Mouse (Mus musculus): ENCODE measurements around the gene Tnfaip8l1. TPM values are rescaled to one million over a fixed set of nuclear protein-coding genes. Genes with fewer than 3 reads are reported as not detected.

Tnfaip8l1 gene
- total RNA-seq (2017) = 0.39 to 0.43 TPM in 2 of 3 replicates, not detected in the other

- ATAC-seq (replicated peaks; ENCODE audit: insufficient number of reproducible peaks, low FRiP score, low TSS enrichment, poor library complexity, severe bottlenecking) = peak; percentile 96
Measured at GRCm38 (mm10) chr17:56162231-56162774, at the start of gene Tnfaip8l1. Tnfaip8l1 (plus strand) TSS chr17:56162477.

DNA sequence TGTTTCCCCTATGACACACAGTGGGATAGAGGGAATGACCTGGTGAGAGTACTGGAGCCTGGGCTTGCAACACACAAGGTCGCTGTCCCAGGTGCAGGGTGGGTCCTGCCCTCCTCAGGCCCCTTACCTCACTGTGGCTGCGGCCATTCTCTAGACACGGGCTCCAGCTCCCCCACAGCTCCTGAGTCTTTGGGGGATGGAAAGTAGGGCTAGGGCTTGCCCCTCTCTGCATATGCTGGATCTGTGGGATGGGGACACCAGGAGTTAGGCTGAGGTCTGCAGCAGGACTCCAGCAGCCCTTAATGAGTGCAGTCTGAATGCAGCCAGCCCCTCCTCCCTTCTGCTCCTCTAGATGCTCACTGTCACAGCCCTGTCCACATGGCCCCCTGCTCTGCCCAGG, 49.5 kb upstream of the Tnfaip8l1 start:
- no peak for ATAC-seq (replicated peaks; ENCODE audit: insufficient number of reproducible peaks, low FRiP score, low TSS enrichment, poor library complexity, severe bottlenecking)

- no peak for ATAC-seq (replicated peaks; ENCODE audit: insufficient number of reproducible peaks, low FRiP score, low TSS enrichment, poor library complexity, severe bottlenecking)
Measured at GRCm38 (mm10) chr17:56116193-56116592, 46.1 kb upstream of the Tnfaip8l1 start.

- no peak for ATAC-seq (replicated peaks; ENCODE audit: insufficient number of reproducible peaks, low FRiP score, low TSS enrichment, poor library complexity, severe bottlenecking)
Measured at GRCm38 (mm10) chr17:56117251-56117710, 45.0 kb upstream of the Tnfaip8l1 start, which contains the start of gene Plin5. Plin5 (minus strand) TSS chr17:56117596.

GRCm38 (mm10) chr17:56119431-56119830, 42.8 kb upstream of the Tnfaip8l1 start:
- ATAC-seq (replicated peaks; ENCODE audit: insufficient number of reproducible peaks, low FRiP score, low TSS enrichment, poor library complexity, severe bottlenecking) = no peak

DNA sequence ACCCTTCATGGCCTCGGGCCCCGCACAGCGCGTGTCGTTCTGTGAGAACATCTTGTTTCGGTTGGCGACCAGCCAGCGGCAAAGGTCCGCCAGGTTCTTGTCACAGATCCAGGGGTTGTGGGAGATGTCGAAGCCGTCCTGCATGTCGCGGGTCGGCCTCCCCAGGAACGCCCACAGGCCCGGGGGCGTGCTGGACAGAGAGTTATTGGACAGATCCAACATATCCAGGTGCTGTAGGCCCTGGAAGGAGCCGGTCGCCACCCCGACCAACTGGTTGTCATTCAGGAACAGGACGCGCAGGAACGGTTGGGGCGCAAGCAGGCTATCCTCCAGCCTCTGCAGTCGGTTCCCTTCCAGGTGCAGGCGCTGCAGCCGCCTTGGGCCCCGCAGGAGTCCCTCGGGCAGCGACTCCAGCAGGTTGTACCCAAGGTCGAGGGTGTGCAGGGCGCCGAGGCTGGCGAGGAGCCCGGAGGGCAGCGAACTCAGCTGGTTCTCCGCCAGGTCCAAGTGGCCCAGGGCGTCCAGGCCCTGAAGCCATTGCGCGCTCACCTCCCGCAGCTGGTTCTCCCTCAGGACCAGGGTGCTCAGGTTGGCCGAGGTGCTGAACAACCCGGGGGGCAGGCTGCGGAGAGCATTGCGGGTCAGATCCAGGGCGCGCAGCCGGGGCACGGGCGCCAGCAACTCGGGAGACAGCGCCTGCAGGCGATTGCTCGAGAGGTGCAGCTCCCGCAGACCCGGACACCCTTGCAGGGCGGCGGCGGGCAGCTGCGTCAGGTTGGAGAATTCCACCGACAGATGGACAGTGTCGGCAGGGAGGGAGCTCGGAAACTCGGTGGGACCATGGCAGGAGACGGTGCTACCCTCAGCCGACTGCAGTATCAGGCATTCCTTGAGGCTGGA, 42.0 kb upstream of the Tnfaip8l1 start:
- no peak for ATAC-seq (replicated peaks; ENCODE audit: insufficient number of reproducible peaks, low FRiP score, low TSS enrichment, poor library complexity, severe bottlenecking)

GRCm38 (mm10) chr17:56121826-56122225, 40.5 kb upstream of the Tnfaip8l1 start, which contains the start of gene Lrg1:
Lrg1 (minus strand) TSS chr17:56122001.
- no peak for ATAC-seq (replicated peaks; ENCODE audit: insufficient number of reproducible peaks, low FRiP score, low TSS enrichment, poor library complexity, severe bottlenecking)

DNA sequence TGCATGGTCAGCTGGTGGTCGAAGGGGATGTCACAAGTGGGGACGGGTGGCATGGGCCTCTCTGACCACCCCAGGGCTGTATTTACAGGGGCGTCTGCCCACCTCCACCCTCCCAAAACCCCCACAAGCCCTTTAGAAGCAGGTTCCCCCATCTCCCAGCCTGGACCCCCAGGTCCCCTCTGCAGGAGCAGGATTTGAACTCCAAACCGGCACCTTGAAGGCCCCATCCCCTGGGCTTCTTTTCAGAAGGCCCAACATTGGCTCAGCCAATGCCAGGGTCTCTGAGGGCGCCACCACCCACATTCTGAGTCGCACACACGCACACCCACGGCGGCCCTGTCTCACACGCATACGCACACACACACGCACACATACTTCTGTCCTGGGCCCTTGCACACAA, 39.1 kb upstream of the Tnfaip8l1 start:
- ATAC-seq (replicated peaks; ENCODE audit: insufficient number of reproducible peaks, low FRiP score, low TSS enrichment, poor library complexity, severe bottlenecking) = no peak

GRCm38 (mm10) chr17:56123681-56124340, 38.5 kb upstream of the Tnfaip8l1 start:
- ATAC-seq (replicated peaks; ENCODE audit: insufficient number of reproducible peaks, low FRiP score, low TSS enrichment, poor library complexity, severe bottlenecking) = no peak

- 0 out of 2 replicates have a peak, but pooled peaks have one; percentile 23 for ATAC-seq (replicated peaks; ENCODE audit: insufficient number of reproducible peaks, low FRiP score, low TSS enrichment, poor library complexity, severe bottlenecking)
Measured at GRCm38 (mm10) chr17:56124377-56125275, 37.7 kb upstream of the Tnfaip8l1 start.

DNA sequence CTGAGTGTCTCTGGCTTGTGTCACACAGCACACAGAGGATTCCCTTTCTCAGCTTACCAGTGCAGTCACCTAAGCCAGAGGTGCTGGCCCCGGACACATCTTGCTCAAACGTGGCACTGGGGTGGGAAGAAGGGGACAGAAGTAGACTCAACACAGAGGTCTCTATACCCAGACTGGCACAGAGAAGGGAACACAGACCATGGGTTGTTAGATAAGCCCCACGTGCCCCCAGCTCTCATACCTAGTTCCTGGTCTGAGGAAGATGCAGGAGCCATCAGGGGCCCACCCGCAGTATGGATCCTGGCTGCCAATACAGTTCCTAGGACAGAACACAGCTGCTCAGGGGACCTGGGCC, 37.0 kb upstream of the Tnfaip8l1 start:
- ATAC-seq (replicated peaks; ENCODE audit: insufficient number of reproducible peaks, low FRiP score, low TSS enrichment, poor library complexity, severe bottlenecking) = no peak

- ATAC-seq (replicated peaks; ENCODE audit: insufficient number of reproducible peaks, low FRiP score, low TSS enrichment, poor library complexity, severe bottlenecking) = no peak
Measured at GRCm38 (mm10) chr17:56126175-56126574, 36.1 kb upstream of the Tnfaip8l1 start.

DNA sequence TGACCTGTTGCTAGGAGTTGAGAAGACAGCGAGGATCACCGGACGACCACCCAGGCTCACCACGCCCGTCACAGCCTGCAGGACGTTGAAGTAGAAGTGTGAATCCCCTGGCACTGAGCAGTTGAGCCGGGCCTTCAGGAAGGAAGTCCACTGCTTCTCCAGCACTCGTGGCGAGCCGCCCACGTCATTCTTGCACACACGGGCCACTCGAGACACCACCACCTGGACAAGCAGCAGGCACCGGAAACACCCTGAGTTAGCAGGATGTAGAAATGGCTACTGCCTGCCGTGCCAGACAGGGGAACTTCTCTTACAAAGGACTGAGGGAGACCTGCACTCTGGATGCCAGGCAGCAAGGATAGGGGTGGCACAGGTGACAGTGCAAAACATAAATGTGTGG, 34.0 kb upstream of the Tnfaip8l1 start:
- ATAC-seq (replicated peaks; ENCODE audit: insufficient number of reproducible peaks, low FRiP score, low TSS enrichment, poor library complexity, severe bottlenecking) = no peak

DNA sequence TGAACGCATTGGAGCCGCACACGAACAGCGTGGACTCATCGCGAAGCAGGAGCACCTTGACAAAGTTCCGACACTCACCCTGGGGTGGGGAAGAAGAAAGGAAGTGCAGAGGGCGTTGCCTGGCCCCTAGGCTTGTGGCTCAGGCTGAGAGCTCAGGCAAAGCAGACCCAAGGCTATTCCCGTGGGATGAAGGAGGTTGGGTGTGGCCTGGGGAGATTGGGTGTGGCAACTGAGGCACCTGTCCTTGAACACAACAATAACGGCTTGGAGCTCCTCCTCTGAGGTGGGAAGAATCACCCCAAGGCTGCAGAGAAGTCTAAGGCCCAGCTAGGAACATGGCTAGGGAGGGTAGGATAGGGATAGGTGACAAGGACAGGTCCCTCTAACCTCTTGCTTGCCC, 31.1 kb upstream of the Tnfaip8l1 start:
- ATAC-seq (replicated peaks; ENCODE audit: insufficient number of reproducible peaks, low FRiP score, low TSS enrichment, poor library complexity, severe bottlenecking) = no peak

GRCm38 (mm10) chr17:56131814-56132213, 30.5 kb upstream of the Tnfaip8l1 start:
- ATAC-seq (replicated peaks; ENCODE audit: insufficient number of reproducible peaks, low FRiP score, low TSS enrichment, poor library complexity, severe bottlenecking) = no peak

DNA sequence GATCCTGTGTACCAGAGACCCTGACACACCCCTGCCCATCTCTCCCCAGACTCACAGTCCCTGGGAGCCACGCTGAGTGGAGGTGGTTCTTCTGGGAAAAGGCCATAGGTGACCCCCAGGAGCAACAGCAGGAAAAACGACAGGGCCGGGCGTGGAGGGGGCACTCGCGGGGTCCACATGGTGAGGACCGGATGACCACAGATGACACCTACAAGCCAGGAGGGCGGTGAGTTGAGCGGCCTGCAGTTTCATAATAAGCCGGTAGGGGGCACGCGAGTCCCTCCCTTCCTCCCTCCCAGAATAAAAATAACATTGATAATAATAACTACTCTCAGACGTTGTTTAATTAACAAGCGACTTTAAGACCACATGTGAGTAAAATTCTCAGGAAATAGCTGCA, 29.6 kb upstream of the Tnfaip8l1 start:
- peak; percentile 41 for ATAC-seq (replicated peaks; ENCODE audit: insufficient number of reproducible peaks, low FRiP score, low TSS enrichment, poor library complexity, severe bottlenecking)

DNA sequence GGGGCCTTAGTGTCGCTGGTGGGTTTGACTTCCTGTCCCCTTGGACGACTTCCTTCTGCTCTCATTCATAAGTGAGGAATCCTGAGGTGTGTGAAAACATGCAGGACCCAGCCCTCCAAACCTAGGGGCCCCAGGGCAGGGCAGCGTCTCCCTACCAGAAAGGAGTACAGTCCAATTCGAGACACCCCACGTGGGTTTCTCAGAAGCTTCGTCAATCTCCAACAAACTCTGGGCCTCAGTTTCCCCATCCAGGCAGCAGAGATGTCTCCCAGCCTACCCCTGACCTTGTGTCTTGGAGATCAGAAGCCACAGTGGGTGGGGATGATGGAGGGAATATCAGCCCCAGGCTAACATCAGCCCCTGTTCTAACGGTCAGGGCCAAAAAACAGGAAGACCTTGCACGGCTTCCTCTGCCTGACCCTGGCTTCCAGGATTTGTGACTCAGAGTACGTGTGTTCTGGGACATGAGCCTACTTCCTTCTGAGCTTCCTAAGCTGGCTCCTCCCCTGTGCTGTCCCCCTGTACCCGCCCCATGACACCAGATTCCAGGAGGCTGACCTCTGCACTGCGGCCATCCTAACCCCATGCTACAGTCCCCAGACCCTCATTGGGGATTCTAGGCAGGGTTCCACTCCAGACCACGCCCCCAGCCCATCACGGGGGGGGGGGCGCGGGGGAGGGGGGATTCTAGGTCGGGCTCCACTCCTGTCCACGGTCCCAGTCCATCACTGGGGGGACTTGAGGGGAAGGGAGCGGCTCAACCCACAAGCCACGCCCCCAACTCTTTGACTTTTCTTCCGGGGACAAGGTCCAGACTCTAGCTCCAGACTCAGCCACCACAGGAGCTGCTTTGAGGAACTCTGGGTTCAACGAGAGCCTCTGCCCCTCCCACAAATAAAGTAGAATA, 28.6 kb upstream of the Tnfaip8l1 start:
- ATAC-seq (replicated peaks; ENCODE audit: insufficient number of reproducible peaks, low FRiP score, low TSS enrichment, poor library complexity, severe bottlenecking) = peak; percentile 46
